Mouse (Mus musculus) lung, embryonic 15.5 days (tissue): ENCODE results near the gene Tmc4. TPM values are rescaled to one million over a fixed set of nuclear protein-coding genes. Genes with fewer than 3 reads are reported as not detected.

ENCODE experiments used
- ATAC-seq: fragments of 200-750 bp; cut with Nextera tagmentation; 2 replicates; pipeline ENCODE4 v1.8.0; 2017; ENCODE audit warnings: moderate number of reproducible peaks, borderline replicate concordance; ENCODE audit not compliant: low FRiP score, low TSS enrichment; ENCODE audit errors: extremely low read depth
- H3K27ac ChIP-seq: fragments of 300-500 bp; sonication (generic); 2 replicates; pipeline ENCODE4 v1.5.1; 2015; ENCODE audit warnings: moderate library complexity, mild to moderate bottlenecking, inconsistent platforms
- H3K27me3 ChIP-seq: fragments of 300-500 bp; sonication (generic); 2 replicates; pipeline ENCODE4 v1.6.1; 2015; ENCODE audit warnings: inconsistent platforms
- H3K36me3 ChIP-seq: fragments of 300-500 bp; sonication (generic); 2 replicates; pipeline ENCODE4 v1.6.1; 2015; ENCODE audit warnings: inconsistent platforms
- H3K4me1 ChIP-seq: fragments of 300-500 bp; sonication (generic); 2 replicates; pipeline ENCODE4 v1.6.1; 2015; ENCODE audit warnings: inconsistent platforms
- H3K4me2 ChIP-seq: fragments of 300-500 bp; sonication (generic); 2 replicates; pipeline ENCODE4 v1.6.1; 2015; ENCODE audit warnings: inconsistent platforms, mild to moderate bottlenecking, moderate library complexity
- H3K4me3 ChIP-seq: fragments of 300-500 bp; sonication (generic); 2 replicates; pipeline ENCODE4 v1.5.1; 2015; ENCODE audit warnings: mild to moderate bottlenecking, inconsistent platforms
- H3K9ac ChIP-seq: fragments of 300-500 bp; sonication (generic); 2 replicates; pipeline ENCODE4 v1.6.1; 2015; ENCODE audit warnings: inconsistent platforms
- H3K9me3 ChIP-seq: fragments of 300-500 bp; sonication (generic); 2 replicates; pipeline ENCODE4 v1.6.1; 2016; ENCODE audit warnings: inconsistent platforms
- WGBS: fragments of 180-500 bp; shearing (Covaris S2); methylation state at CpG from one replicate; pipeline ENCODE4 v1.1.7; 2015; 5-methylcytosine and 5-hydroxymethylcytosine counted together
- microRNA-seq: library from miRNA; unstranded; fragments of <30 nt; microRNA quantifications from one replicate; pipeline ENCODE4, GENCODE M21; 2016
- polyA plus RNA-seq: library from polyadenylated mRNA; unstranded; fragments of >200 nt; fragmentation: Nextera tagmentation; extraction: Ambion mirVana; gene quantifications from 2 replicates; pipeline ENCODE4 v1.2.1, GENCODE M21; 2015

Gene Tmc4
- polyA plus RNA-seq, 1 experiment from 2014 or later = 25.5 TPM

DNA sequence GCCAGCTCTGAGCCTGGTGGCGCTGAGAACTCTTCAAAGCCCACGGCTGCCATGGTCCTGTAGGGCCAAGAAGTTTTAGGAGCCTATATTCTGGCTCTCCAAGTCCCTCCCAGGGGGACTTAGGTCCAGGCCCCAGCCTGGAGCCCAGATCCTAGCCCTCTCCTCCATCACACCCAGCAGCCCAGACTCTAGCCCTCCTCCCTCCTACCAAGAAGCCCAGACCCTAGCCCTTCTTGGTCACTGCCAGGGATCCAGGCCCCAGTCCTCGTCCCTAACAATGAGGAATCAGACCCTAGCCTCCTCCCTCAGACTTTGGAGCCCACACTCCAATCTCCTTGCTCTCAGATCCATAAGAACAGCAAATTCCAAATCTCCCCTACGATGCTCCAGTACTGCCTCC, 48.3 kb downstream of the Tmc4 start:
- peak; percentile 51; the same call in 1 of the 2 replicates for ATAC-seq
- Histone ChIP-seq H3K4me2 (peak overlapping the region; percentile 95), H3K4me3 (peak overlapping the region; percentile 76), H3K9me3 (no peaks in the 10 kb centered on the region), H3K36me3 (peaks cover 36% of the 10 kb centered on the region), H3K9ac (peak overlapping the region; percentile 78), H3K4me1 (peaks cover 23% of the 10 kb centered on the region), H3K27me3 (no peaks in the 10 kb centered on the region), H3K27ac (peak overlapping the region; percentile 87; the same call in 1 of the 2 replicates)
- 29% methylated on average over 4 of the region's 4 CpGs for WGBS

DNA sequence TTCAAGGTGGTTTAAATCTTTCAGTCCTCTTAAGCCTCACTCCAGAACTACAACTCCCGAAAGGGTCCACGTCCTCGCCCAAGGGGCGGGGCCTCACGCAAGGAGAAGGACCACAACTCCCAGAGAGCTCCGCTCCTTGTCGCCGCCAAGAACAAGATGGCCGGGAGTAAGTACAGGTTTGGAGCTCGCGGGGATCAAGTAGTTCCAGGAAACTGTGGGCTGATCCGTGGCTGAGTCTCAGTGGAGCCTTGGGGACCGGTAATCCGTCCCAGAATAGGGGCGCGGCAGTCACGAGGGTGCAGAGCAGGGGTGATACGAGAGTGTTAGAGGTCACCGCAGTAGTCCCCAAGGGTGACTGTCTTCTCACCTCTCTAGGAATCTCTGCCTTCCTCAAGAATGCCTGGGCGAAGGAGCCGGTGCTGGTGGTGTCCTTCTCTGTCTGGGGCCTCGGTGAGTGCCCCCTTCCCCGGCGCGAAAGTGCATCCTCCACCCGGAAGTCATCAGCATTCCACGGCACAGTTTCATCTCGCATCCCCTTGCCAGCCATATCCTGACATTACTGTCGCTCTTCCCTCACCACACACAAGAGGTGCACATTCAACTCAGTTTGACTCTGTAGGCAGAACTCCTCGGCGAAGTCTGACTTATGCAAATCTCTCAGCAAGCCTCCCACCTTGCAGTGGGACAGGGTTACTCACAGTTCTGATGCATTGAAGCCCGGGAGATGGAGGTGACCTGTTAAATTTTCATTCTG, 59.9 kb downstream of the Tmc4 start, which contains the start of gene Ndufa3:
Gene Ndufa3, plus strand, starts transcription at position 132 of the 754 bp plus-strand sequence.
- Histone ChIP-seq H3K9ac (peak within 1 kb of the TSS; percentile 79), H3K9me3 (no peaks in the 10 kb centered on the region), H3K4me3 (peak within 1 kb of the TSS; percentile 74), H3K27me3 (no peaks in the 10 kb centered on the region), H3K4me2 (peak within 1 kb of the TSS; percentile 71), H3K4me1 (0 out of 2 replicates have a peak, but pooled peaks cover 7% of the 10 kb centered on the region), H3K27ac (peak within 1 kb of the TSS; percentile 65), H3K36me3 (peaks cover 30% of the 10 kb centered on the region)
- ATAC-seq = peak; percentile 95
- 2% methylated on average over 30 of the region's 32 CpGs for WGBS

DNA sequence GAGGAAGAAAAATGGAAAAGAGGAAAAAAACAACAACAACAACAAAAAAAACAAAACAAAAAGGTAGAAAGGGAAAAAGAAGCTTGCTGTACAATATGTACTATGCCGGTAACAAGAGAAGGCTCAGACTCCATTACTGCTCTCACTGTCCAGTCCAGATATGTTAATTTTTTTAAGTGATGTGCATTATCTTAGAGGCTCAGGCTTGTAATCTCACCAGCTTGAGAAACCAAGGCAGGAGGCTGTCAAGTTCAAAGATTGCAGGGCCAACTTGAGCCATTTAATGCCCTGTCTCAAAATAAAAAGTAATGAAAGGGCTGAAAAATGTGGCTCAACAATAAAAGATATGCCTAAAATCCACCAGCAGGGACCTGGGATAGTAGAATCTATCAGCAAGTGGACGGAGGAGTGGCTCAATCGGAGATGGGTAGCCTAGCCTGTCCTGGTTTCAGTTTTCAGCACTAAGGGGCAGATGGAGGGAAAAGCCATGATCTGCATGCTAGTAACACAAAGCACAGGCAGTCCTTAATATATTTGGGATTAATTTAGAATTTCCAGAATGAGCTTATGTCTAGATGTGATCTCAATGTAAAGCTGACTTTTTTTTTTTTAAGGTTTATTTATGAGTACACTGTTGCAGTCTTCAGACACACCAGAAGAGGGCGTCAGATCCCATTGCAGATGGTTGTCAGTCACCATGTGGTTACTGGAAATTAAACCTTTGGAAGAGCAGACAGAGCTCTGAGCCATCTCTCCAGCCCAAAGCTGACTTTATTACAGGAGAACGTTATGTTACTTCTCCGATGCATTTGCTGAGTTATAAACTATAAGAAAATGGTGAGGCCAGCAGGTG, 60.7 kb downstream of the Tmc4 start:
- peak overlapping the region; percentile 71; the same call in 1 of the 2 replicates for H3K4me2 ChIP-seq
- no peak overlapping the region for H3K27ac ChIP-seq
- no peak overlapping the region for H3K9ac ChIP-seq
- 41% methylated on average over 6 of the region's 6 CpGs for WGBS
- peak; percentile 6; the same call in 1 of the 2 replicates for ATAC-seq
- no peaks in the 10 kb centered on the region for H3K27me3 ChIP-seq
- H3K36me3 ChIP-seq = peaks cover 23% of the 10 kb centered on the region; the same call in 1 of the 2 replicates
- H3K4me1 ChIP-seq = 0 out of 2 replicates have a peak, but pooled peaks cover 7% of the 10 kb centered on the region
- H3K9me3 ChIP-seq = no peaks in the 10 kb centered on the region
- peak overlapping the region; percentile 74 for H3K4me3 ChIP-seq

DNA sequence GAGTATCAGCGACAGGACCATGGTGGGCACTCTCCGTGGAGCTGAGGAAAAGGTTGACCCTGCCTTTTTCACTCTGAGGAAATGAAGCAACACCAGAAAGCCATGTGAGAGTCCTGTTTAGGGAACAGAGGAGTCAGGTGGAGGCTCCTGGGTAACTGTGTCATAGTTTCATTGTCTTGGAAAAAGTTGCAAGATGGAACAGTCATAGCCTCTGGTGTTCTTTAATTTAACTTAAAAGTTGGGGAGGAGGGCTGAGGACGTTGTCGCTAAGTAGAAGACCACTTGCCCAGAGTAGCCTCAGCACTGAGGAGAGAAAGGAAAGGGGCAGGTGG, 61.3 kb downstream of the Tmc4 start, which contains the start of gene Oscar:
Gene Oscar, minus strand, starts transcription at position 101 of the 332 bp plus-strand sequence.
- no peak within 1 kb of the TSS for H3K27ac ChIP-seq
- H3K4me2 ChIP-seq = peak within 1 kb of the TSS; percentile 71; the same call in 1 of the 2 replicates
- no peak for ATAC-seq
- H3K9me3 ChIP-seq = no peaks in the 10 kb centered on the region
- peak within 1 kb of the TSS; percentile 74 for H3K4me3 ChIP-seq
- H3K27me3 ChIP-seq = no peaks in the 10 kb centered on the region
- H3K4me1 ChIP-seq = 0 out of 2 replicates have a peak, but pooled peaks cover 7% of the 10 kb centered on the region
- H3K36me3 ChIP-seq = peaks cover 20% of the 10 kb centered on the region; the same call in 1 of the 2 replicates
- WGBS = 71% methylated on average over 4 of the region's 4 CpGs
- no peak within 1 kb of the TSS for H3K9ac ChIP-seq

Small RNA genes lying within 50 kb of the gene (microRNA-seq; reads per million reads assigned to microRNA genes)
- 2.0 reads per million, percentile 5 among the genes with 10 or more reads in this experiment for gene Mir3572

Other genes starting within 250 kb of the Tmc4 start
- 0.10 TPM in 1 of 2 replicates, not detected in the other for gene Tarm1, start 174.9 kb downstream of the Tmc4 start, polyA plus RNA-seq
- 0.10 TPM in 1 of 2 replicates, not detected in the other for gene Oscar, start 61.4 kb downstream of the Tmc4 start, polyA plus RNA-seq
- 479 and 491 TPM in 2 replicates for gene Ndufa3, start 60.2 kb downstream of the Tmc4 start, polyA plus RNA-seq
- gene Tfpt, start 47.6 kb downstream of the Tmc4 start, polyA plus RNA-seq = 27.6 and 29.5 TPM in 2 replicates
- 104 and 105 TPM in 2 replicates for gene Prpf31, start 47.6 kb downstream of the Tmc4 start, polyA plus RNA-seq
- gene Cnot3, start 32.3 kb downstream of the Tmc4 start, polyA plus RNA-seq = 51.4 TPM in 2 replicates
- 15.0 and 15.8 TPM in 2 replicates for gene Leng1, start 11.7 kb downstream of the Tmc4 start, polyA plus RNA-seq
- 296 and 312 TPM in 2 replicates for gene Tsen34, start 15.3 kb upstream of the Tmc4 start, polyA plus RNA-seq
- gene Mboat7, start 16.0 kb upstream of the Tmc4 start, polyA plus RNA-seq = 49.8 and 51.4 TPM in 2 replicates
- gene Rps9, start 26.4 kb upstream of the Tmc4 start, polyA plus RNA-seq = 1,380 and 1,502 TPM in 2 replicates
- gene Pirb, start 42.8 kb upstream of the Tmc4 start, polyA plus RNA-seq = 0.72 and 1.4 TPM in 2 replicates
- gene Gm15448, start 148.1 kb upstream of the Tmc4 start, polyA plus RNA-seq = not detected in 2 replicates
- gene Pira2, start 167.5 kb upstream of the Tmc4 start, polyA plus RNA-seq = 0.50 and 0.65 TPM in 2 replicates
- gene Gm14548, start 220.6 kb upstream of the Tmc4 start, polyA plus RNA-seq = 0.36 and 0.42 TPM in 2 replicates
- 0.33 and 0.39 TPM in 2 replicates for gene Lilra6, start 237.9 kb upstream of the Tmc4 start, polyA plus RNA-seq